Mouse (Mus musculus) hindbrain, postnatal 0 days (tissue): Measurements from ENCODE around the gene Tmed11. TPM values are rescaled to one million over a fixed set of nuclear protein-coding genes. Genes with fewer than 3 reads are reported as not detected.

Source experiments
- ATAC-seq: fragments of 200-750 bp; cut with Nextera tagmentation; 2 replicates; pipeline ENCODE4 v1.8.0; 2017; ENCODE audit warnings: mild to moderate bottlenecking, moderate TSS enrichment, moderate library complexity
- DNase-seq: peaks from one replicate; pipeline ENCODE4 v3.0.0-alpha.2; 2015; ENCODE audit warnings: low spot score
- H3K27ac ChIP-seq: fragments of 300-500 bp; sonication (generic); 2 replicates; pipeline ENCODE4 v1.5.1; 2014; ENCODE audit warnings: mild to moderate bottlenecking
- H3K27me3 ChIP-seq: fragments of 300-500 bp; sonication (generic); 2 replicates; pipeline ENCODE4 v1.6.1; 2014; ENCODE audit warnings: low read length, mixed read lengths; ENCODE audit not compliant: insufficient read depth
- H3K36me3 ChIP-seq: fragments of 300-500 bp; sonication (generic); 2 replicates; pipeline ENCODE4 v1.6.1; 2014; ENCODE audit warnings: low read length, mixed read lengths; ENCODE audit not compliant: insufficient read depth
- H3K4me1 ChIP-seq: fragments of 300-500 bp; sonication (generic); 2 replicates; pipeline ENCODE4 v1.6.1; 2014; ENCODE audit warnings: antibody characterized with exemption, low read length, mixed read lengths; ENCODE audit not compliant: insufficient read depth
- H3K4me2 ChIP-seq: fragments of 300-500 bp; sonication (generic); 2 replicates; pipeline ENCODE4 v1.6.1; 2014; ENCODE audit warnings: low read depth, mild to moderate bottlenecking, low read length, moderate library complexity, mixed read lengths
- H3K4me3 ChIP-seq: fragments of 300-500 bp; sonication (generic); 2 replicates; pipeline ENCODE4 v1.5.1; 2014; ENCODE audit warnings: low read length
- H3K9ac ChIP-seq: fragments of 300-500 bp; sonication (generic); replicated peaks from 2 replicates; pipeline ENCODE4 v1.6.1; 2014; ENCODE audit warnings: mild to moderate bottlenecking, low read length, moderate library complexity, mixed read lengths
- H3K9me3 ChIP-seq: fragments of 300-500 bp; sonication (generic); 2 replicates; pipeline ENCODE4 v1.6.1; 2016; ENCODE audit warnings: low read length, mixed read lengths
- CTCF ChIP-seq: IDR thresholded peaks from 2 replicates; pipeline ENCODE4 v1.5.1; 2016; ENCODE audit warnings: antibody characterized with exemption, control low read depth, low read depth
- WGBS: fragments of 180-500 bp; shearing (Covaris S2); extraction: QIAGEN DNeasy Blood & Tissue Kit; methylation state at CpG from one replicate; pipeline ENCODE4 v1.1.7; 2014; 5-methylcytosine and 5-hydroxymethylcytosine counted together
- polyA plus RNA-seq: library from polyadenylated mRNA; unstranded; fragments of >200 nt; fragmentation: Nextera tagmentation; extraction: Ambion mirVana; gene quantifications from 2 replicates; pipeline ENCODE4 v1.2.1, GENCODE M21; 2015
- total RNA-seq: library from RNA; depleted of rRNA; stranded (reverse); fragments of >200 nt; gene quantifications from 2 replicates; pipeline ENCODE4 v1.2.3, GENCODE M21; 2014; rRNA removed

Gene Tmed11
- total and polyA plus RNA-seq, 2 experiments from 2014 or later, result not detected

- Histone ChIP-seq H3K9me3 (no peaks in the 10 kb centered on the region), H3K4me1 (no peaks in the 10 kb centered on the region), H3K27me3 (no peaks in the 10 kb centered on the region), H3K36me3 (no peaks in the 10 kb centered on the region), H3K27ac (no peak overlapping the region), H3K9ac (no peak overlapping the region), H3K4me2 (no peak overlapping the region), H3K4me3 (no peak overlapping the region)
- TF ChIP-seq CTCF, result no peak
- whole genome bisulfite sequencing, result 82% methylated on average over 2 of the region's 2 CpGs
- DNase-seq (no peak), ATAC-seq (no peak)
Observed at GRCm38 (mm10) chr5:108741844-108742243, 53.3 kb downstream of the Tmed11 start.

GRCm38 (mm10) chr5:108727425-108727824, 67.7 kb downstream of the Tmed11 start:
- H3K9me3 ChIP-seq, result no peaks in the 10 kb centered on the region
- TF ChIP-seq CTCF, result no peak
- no peak overlapping the region for H3K9ac ChIP-seq
- WGBS, result 75% methylated on average over 1 of the region's 1 CpGs
- H3K27ac ChIP-seq, result no peak overlapping the region
- H3K27me3 ChIP-seq, result no peaks in the 10 kb centered on the region
- H3K4me2 ChIP-seq, result no peak overlapping the region
- no peak for DNase-seq
- H3K4me3 ChIP-seq, result no peak overlapping the region
- H3K4me1 ChIP-seq, result no peaks in the 10 kb centered on the region
- no peaks in the 10 kb centered on the region for H3K36me3 ChIP-seq
- no peak for ATAC-seq

Other genes with a start within 250 kb of the Tmed11 start
- gene Cplx1, start 245.3 kb downstream of the Tmed11 start, total RNA-seq, result 95.6 and 118 TPM in 2 replicates
- gene Cplx1, start 245.3 kb downstream of the Tmed11 start, polyA plus RNA-seq, result 257 and 267 TPM in 2 replicates
- gene Gak, start 165.6 kb downstream of the Tmed11 start, total RNA-seq, result 75.5 and 87.8 TPM in 2 replicates
- gene Gak, start 165.6 kb downstream of the Tmed11 start, polyA plus RNA-seq, result 40.2 and 43.5 TPM in 2 replicates
- gene Tmem175, start 165.6 kb downstream of the Tmed11 start, total RNA-seq, result 43.6 and 50.0 TPM in 2 replicates
- 38.7 and 40.6 TPM in 2 replicates for gene Tmem175, start 165.6 kb downstream of the Tmed11 start, polyA plus RNA-seq
- 4.9 and 11.4 TPM in 2 replicates for gene Idua, start 135.0 kb downstream of the Tmed11 start, total RNA-seq
- 8.0 and 8.2 TPM in 2 replicates for gene Idua, start 135.0 kb downstream of the Tmed11 start, polyA plus RNA-seq
- 48.2 and 64.4 TPM in 2 replicates for gene Dgkq, start 125.7 kb downstream of the Tmed11 start, total RNA-seq
- 19.3 and 20.0 TPM in 2 replicates for gene Dgkq, start 125.7 kb downstream of the Tmed11 start, polyA plus RNA-seq
- 6.3 and 12.6 TPM in 2 replicates for gene Slc26a1, start 119.8 kb downstream of the Tmed11 start, total RNA-seq
- gene Slc26a1, start 119.8 kb downstream of the Tmed11 start, polyA plus RNA-seq, result 3.5 and 3.6 TPM in 2 replicates
- gene Fgfrl1, start 103.0 kb downstream of the Tmed11 start, total RNA-seq, result 38.5 and 42.7 TPM in 2 replicates
- gene Fgfrl1, start 103.0 kb downstream of the Tmed11 start, polyA plus RNA-seq, result 11.3 and 12.1 TPM in 2 replicates
- gene Rnf212, start 20.4 kb downstream of the Tmed11 start, total RNA-seq, result not detected in 2 replicates
- gene Rnf212, start 20.4 kb downstream of the Tmed11 start, polyA plus RNA-seq, result not detected in 2 replicates
- not detected in 2 replicates for gene Vmn2r8, start 13.5 kb upstream of the Tmed11 start, total RNA-seq
- gene Vmn2r8, start 13.5 kb upstream of the Tmed11 start, polyA plus RNA-seq, result not detected in 2 replicates
- not detected in 2 replicates for gene Vmn2r9, start 57.2 kb upstream of the Tmed11 start, total RNA-seq
- not detected in 2 replicates for gene Vmn2r9, start 57.2 kb upstream of the Tmed11 start, polyA plus RNA-seq
- gene Vmn2r10, start 211.2 kb upstream of the Tmed11 start, total RNA-seq, result not detected in 2 replicates
- gene Vmn2r10, start 211.2 kb upstream of the Tmed11 start, polyA plus RNA-seq, result not detected in 2 replicates